Mouse (Mus musculus) cerebellum, adult 2 months (tissue): ENCODE results near the gene Pfn1. TPM values are rescaled to one million over a fixed set of nuclear protein-coding genes. Genes with fewer than 3 reads are reported as not detected.

Source experiments
- DNase-seq, 2 experiments: peaks; one replicate each; pipeline ENCODE4 v3.0.0; 2021
- H3K27ac ChIP-seq: fragments of 200-500 bp; 2 replicates; pipeline ENCODE4 v1.5.1; 2012; ENCODE audit warnings: low read length, control low read depth, inconsistent platforms; ENCODE audit not compliant: insufficient read depth
- H3K27me3 ChIP-seq: fragments of 200-500 bp; 2 replicates; pipeline ENCODE4 v1.6.1; 2012; ENCODE audit warnings: inconsistent platforms, mild to moderate bottlenecking, low read length, moderate library complexity; ENCODE audit not compliant: control insufficient read depth, insufficient read depth
- H3K4me1 ChIP-seq: fragments of 200-500 bp; 2 replicates; pipeline ENCODE4 v1.6.1; 2011; ENCODE audit warnings: low read length; ENCODE audit not compliant: control insufficient read depth, insufficient read depth
- H3K4me3 ChIP-seq: fragments of 200-500 bp; replicated peaks from 2 replicates; pipeline ENCODE3; 2011; ENCODE audit warnings: mild to moderate bottlenecking, low read depth, low read length, control low read depth; ENCODE audit not compliant: insufficient read depth
- CTCF ChIP-seq: fragments of 200-500 bp; IDR thresholded peaks from 2 replicates; pipeline ENCODE4 v1.5.1; 2011; ENCODE audit warnings: low read depth, mild to moderate bottlenecking, control low read depth, low read length, moderate library complexity, borderline replicate concordance; ENCODE audit not compliant: insufficient read depth
- POLR2A ChIP-seq: fragments of 200-500 bp; IDR thresholded peaks from 2 replicates; pipeline ENCODE4 v1.6.1; 2011; ENCODE audit warnings: low read length, control low read depth, borderline replicate concordance; ENCODE audit not compliant: insufficient read depth
- WGBS: fragments of 180-500 bp; shearing (Covaris S2); methylation state at CpG from one replicate; pipeline ENCODE4 v1.1.7; 2018; 5-methylcytosine and 5-hydroxymethylcytosine counted together
- polyA plus RNA-seq: library from polyadenylated mRNA; depleted of rRNA; stranded (reverse); fragments of >200 nt; gene quantifications from 2 replicates; pipeline ENCODE4 v1.2.3, GENCODE M21; 2012

Gene Pfn1
- polyA plus RNA-seq, 1 experiment: 305 TPM

- H3K4me1 ChIP-seq: no peaks in the 10 kb centered on the region
- no peak for DNase-seq
- no peaks in the 10 kb centered on the region for H3K27me3 ChIP-seq
- no peak for TF ChIP-seq POLR2A
- TF ChIP-seq CTCF: no peak
- WGBS: 54% methylated on average over 5 of the region's 5 CpGs
- no peak within 1 kb of the TSS for H3K4me3 ChIP-seq
- no peak within 1 kb of the TSS for H3K27ac ChIP-seq
Observed at GRCm38 (mm10) chr11:70638714-70639278, 15.6 kb downstream of the Pfn1 start, which contains the start of gene Gp1ba. Gene Gp1ba (plus strand): TSS chr11:70639122.

GRCm38 (mm10) chr11:70638293-70638692, 16.2 kb downstream of the Pfn1 start:
- no peak overlapping the region for H3K4me3 ChIP-seq
- TF ChIP-seq POLR2A: no peak
- no peak for TF ChIP-seq CTCF
- no peaks in the 10 kb centered on the region for H3K27me3 ChIP-seq
- H3K27ac ChIP-seq: no peak overlapping the region
- 79% methylated on average over 1 of the region's 1 CpGs for WGBS
- H3K4me1 ChIP-seq: no peaks in the 10 kb centered on the region
- DNase-seq: no peak

- Histone ChIP-seq H3K4me1 (no peaks in the 10 kb centered on the region), H3K27me3 (no peaks in the 10 kb centered on the region), H3K4me3 (no peak overlapping the region), H3K27ac (no peak overlapping the region)
- WGBS: 94% methylated on average over 1 of the region's 1 CpGs
- DNase-seq: no peak
- TF ChIP-seq CTCF: no peak
- no peak for TF ChIP-seq POLR2A
Observed at GRCm38 (mm10) chr11:70637764-70638163, 16.7 kb downstream of the Pfn1 start.

GRCm38 (mm10) chr11:70635601-70636000, 18.8 kb downstream of the Pfn1 start:
- Histone ChIP-seq H3K4me3 (no peak overlapping the region), H3K27ac (no peak overlapping the region), H3K27me3 (no peaks in the 10 kb centered on the region), H3K4me1 (no peaks in the 10 kb centered on the region)
- no peak for TF ChIP-seq POLR2A
- no peak for TF ChIP-seq CTCF
- no peak for DNase-seq
- WGBS: 70% methylated on average over 4 of the region's 4 CpGs

- H3K4me3 ChIP-seq: no peak overlapping the region
- TF ChIP-seq POLR2A: no peak
- no peak for TF ChIP-seq CTCF
- no peak for DNase-seq
- no peak overlapping the region for H3K27ac ChIP-seq
- H3K27me3 ChIP-seq: no peaks in the 10 kb centered on the region
- H3K4me1 ChIP-seq: no peaks in the 10 kb centered on the region
- 69% methylated on average over 7 of the region's 7 CpGs for WGBS
Observed at GRCm38 (mm10) chr11:70630129-70630528, 24.3 kb downstream of the Pfn1 start.

- Histone ChIP-seq H3K27ac (no peak overlapping the region), H3K4me1 (no peaks in the 10 kb centered on the region), H3K4me3 (no peak overlapping the region), H3K27me3 (no peaks in the 10 kb centered on the region)
- TF ChIP-seq POLR2A (no peak), CTCF (peak; percentile 31; the same call in 1 of the 2 replicates)
- WGBS: 54% methylated on average over 5 of the region's 5 CpGs
- no peak for DNase-seq
Observed at GRCm38 (mm10) chr11:70629557-70629956, 24.9 kb downstream of the Pfn1 start.

GRCm38 (mm10) chr11:70628431-70628830, 26.0 kb downstream of the Pfn1 start:
- no peaks in the 10 kb centered on the region for H3K4me1 ChIP-seq
- H3K27ac ChIP-seq: no peak overlapping the region
- 68% methylated on average over 2 of the region's 2 CpGs for WGBS
- H3K27me3 ChIP-seq: no peaks in the 10 kb centered on the region
- no peak overlapping the region for H3K4me3 ChIP-seq
- TF ChIP-seq POLR2A (no peak), CTCF (no peak)
- DNase-seq: no peak

GRCm38 (mm10) chr11:70626877-70627276, 27.6 kb downstream of the Pfn1 start:
- TF ChIP-seq POLR2A (no peak), CTCF (no peak)
- no peak for DNase-seq
- Histone ChIP-seq H3K4me1 (no peaks in the 10 kb centered on the region), H3K4me3 (no peak overlapping the region), H3K27me3 (no peaks in the 10 kb centered on the region), H3K27ac (no peak overlapping the region)
- 76% methylated on average over 4 of the region's 4 CpGs for WGBS

- TF ChIP-seq CTCF (peak; percentile 64), POLR2A (no peak)
- H3K27me3 ChIP-seq: no peaks in the 10 kb centered on the region
- H3K4me3 ChIP-seq: no peak overlapping the region
- no peak for DNase-seq
- WGBS: 23% methylated on average over 4 of the region's 4 CpGs
- H3K27ac ChIP-seq: no peak overlapping the region
- H3K4me1 ChIP-seq: no peaks in the 10 kb centered on the region
Observed at GRCm38 (mm10) chr11:70625473-70625872, 29.0 kb downstream of the Pfn1 start.
